Mouse (Mus musculus): ENCODE results near the gene Stat2.
A peak's percentile ranks its signal among the peaks of the same experiment; 100 is the strongest.

- TF ChIP-seq CTCF (IDR thresholded peaks at IDR 0.05; ENCODE audit: insufficient read depth, low read length) (peak; percentile 55; the same call in 1 of the 2 replicates), POLR2A (IDR thresholded peaks at IDR 0.05; ENCODE audit: borderline replicate concordance, extremely low read depth, low read depth, low read length) (no peak)
Measured at GRCm38 (mm10) chr10:128335582-128335981, 65.2 kb downstream of the Stat2 start.
